Mouse (Mus musculus) intestine, postnatal 0 days (tissue): ENCODE data around the gene Tent5b. TPM values are rescaled to one million over a fixed set of nuclear protein-coding genes. Genes with fewer than 3 reads are reported as not detected.
A peak's percentile ranks its signal among the peaks of the same experiment; 100 is the strongest.

Source experiments
- ATAC-seq: fragments of 200-750 bp; cut with Nextera tagmentation; 2 replicates; pipeline ENCODE4 v1.8.0; 2017; ENCODE audit warnings: mild to moderate bottlenecking, moderate TSS enrichment, moderate library complexity
- H3K27ac ChIP-seq: fragments of 300-500 bp; sonication (generic); 2 replicates; pipeline ENCODE4 v1.5.1; 2014; ENCODE audit warnings: mild to moderate bottlenecking, low read depth, low read length, moderate library complexity
- H3K27me3 ChIP-seq: fragments of 300-500 bp; sonication (generic); replicated peaks from 2 replicates; pipeline ENCODE4 v1.6.1; 2014; ENCODE audit warnings: low read length, mixed read lengths; ENCODE audit not compliant: control insufficient read depth, insufficient read depth
- H3K36me3 ChIP-seq: fragments of 300-500 bp; sonication (generic); 2 replicates; pipeline ENCODE4 v1.6.1; 2014; ENCODE audit warnings: mild to moderate bottlenecking, moderate library complexity; ENCODE audit not compliant: control insufficient read depth, insufficient read depth
- H3K4me1 ChIP-seq: fragments of 300-500 bp; sonication (generic); replicated peaks from 2 replicates; pipeline ENCODE4 v1.6.1; 2014; ENCODE audit warnings: antibody characterized with exemption, low read length, mixed read lengths; ENCODE audit not compliant: control insufficient read depth, insufficient read depth
- H3K4me2 ChIP-seq: fragments of 300-500 bp; sonication (generic); replicated peaks from 2 replicates; pipeline ENCODE4 v1.6.1; 2014; ENCODE audit warnings: low read depth, mild to moderate bottlenecking, moderate library complexity
- H3K4me3 ChIP-seq: fragments of 300-500 bp; sonication (generic); 2 replicates; pipeline ENCODE4 v1.5.1; 2014; ENCODE audit warnings: low read depth, low read length
- H3K9ac ChIP-seq: fragments of 300-500 bp; sonication (generic); 2 replicates; pipeline ENCODE4 v1.6.1; 2014; ENCODE audit warnings: mild to moderate bottlenecking, low read depth, low read length
- H3K9me3 ChIP-seq: fragments of 300-500 bp; sonication (generic); 2 replicates; pipeline ENCODE4 v1.6.1; 2016; ENCODE audit warnings: mixed run types; ENCODE audit not compliant: control insufficient read depth
- CTCF ChIP-seq: sonication (generic); IDR thresholded peaks from 2 replicates; pipeline ENCODE4 v1.5.1; 2016; ENCODE audit warnings: low read depth, mild to moderate bottlenecking, control low read depth, antibody characterized with exemption, moderate library complexity
- WGBS: fragments of 180-500 bp; shearing (Covaris S2); extraction: QIAGEN DNeasy Blood & Tissue Kit; methylation state at CpG from one replicate; pipeline ENCODE4 v1.1.7; 2014; 5-methylcytosine and 5-hydroxymethylcytosine counted together
- polyA plus RNA-seq: library from polyadenylated mRNA; unstranded; fragments of >200 nt; fragmentation: Nextera tagmentation; extraction: Ambion mirVana; gene quantifications from 2 replicates; pipeline ENCODE4 v1.2.1, GENCODE M21; 2015

The Tent5b gene
- polyA plus RNA-seq, 1 experiment from 2014 or later, result 1.8 TPM

DNA sequence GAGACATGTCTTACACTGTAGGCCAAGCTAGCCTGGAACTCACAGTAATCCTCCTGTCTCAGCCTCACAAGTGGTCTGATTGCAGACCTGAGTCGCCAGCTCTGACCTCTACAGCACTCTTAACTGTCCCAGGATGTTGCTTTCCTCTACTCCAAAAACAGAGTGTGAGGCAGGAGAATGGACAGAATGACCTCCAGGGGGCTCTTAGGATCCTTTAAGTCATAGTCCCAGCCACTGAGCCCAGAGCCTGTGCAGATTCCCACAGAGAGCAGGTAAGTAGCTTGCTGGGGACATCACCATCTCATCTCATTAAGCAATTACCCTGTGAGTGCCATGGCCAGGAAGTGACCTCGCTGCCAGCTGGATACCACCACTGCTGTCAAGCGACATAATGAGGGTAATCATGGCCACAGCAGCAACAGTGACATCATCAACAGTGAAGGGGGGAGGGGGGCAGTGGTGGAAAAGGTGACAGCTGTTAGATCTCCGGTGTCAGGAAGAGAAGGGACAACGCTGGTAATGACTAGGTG, 19.1 kb upstream of the Tent5b start:
- Histone ChIP-seq H3K4me2 (no peak overlapping the region), H3K9ac (no peak overlapping the region), H3K4me1 (no peaks in the 10 kb centered on the region; the same call in 1 of the 2 replicates), H3K4me3 (no peak overlapping the region), H3K36me3 (no peaks in the 10 kb centered on the region), H3K27me3 (no peaks in the 10 kb centered on the region), H3K27ac (no peak overlapping the region), H3K9me3 (no peaks in the 10 kb centered on the region)
- peak; percentile 21; the same call in 1 of the 2 replicates for TF ChIP-seq CTCF
- WGBS, result 57% methylated on average over 5 of the region's 5 CpGs
- no peak; the same call in 1 of the 2 replicates for ATAC-seq

DNA sequence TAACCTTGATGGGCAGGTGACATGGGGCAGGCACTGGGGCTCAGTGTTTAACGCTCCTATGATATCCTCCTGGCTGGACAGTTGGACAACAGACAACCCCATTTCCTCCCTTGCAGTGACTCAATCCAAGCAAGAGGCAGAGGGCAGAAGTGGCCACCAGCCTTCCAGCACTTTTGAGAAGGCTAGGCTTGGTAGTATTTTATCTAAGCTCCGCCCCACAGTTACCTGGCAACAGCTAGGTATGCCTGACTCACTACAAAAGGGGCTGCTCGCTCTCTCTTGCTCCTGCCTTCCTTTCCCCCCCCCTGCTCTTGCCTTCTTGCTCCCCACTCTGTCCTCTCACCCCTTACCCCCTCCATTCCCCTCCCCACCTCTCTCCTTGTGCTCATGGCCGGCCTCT, 18.6 kb upstream of the Tent5b start:
- Histone ChIP-seq H3K27ac (no peak overlapping the region), H3K4me2 (no peak overlapping the region), H3K4me1 (no peaks in the 10 kb centered on the region; the same call in 1 of the 2 replicates), H3K4me3 (no peak overlapping the region), H3K36me3 (no peaks in the 10 kb centered on the region), H3K9me3 (no peaks in the 10 kb centered on the region), H3K27me3 (no peaks in the 10 kb centered on the region), H3K9ac (no peak overlapping the region)
- ATAC-seq, result 0 out of 2 replicates have a peak, but pooled peaks have one; percentile 11
- no peak for TF ChIP-seq CTCF
- WGBS, result 55% methylated on average over 4 of the region's 4 CpGs

DNA sequence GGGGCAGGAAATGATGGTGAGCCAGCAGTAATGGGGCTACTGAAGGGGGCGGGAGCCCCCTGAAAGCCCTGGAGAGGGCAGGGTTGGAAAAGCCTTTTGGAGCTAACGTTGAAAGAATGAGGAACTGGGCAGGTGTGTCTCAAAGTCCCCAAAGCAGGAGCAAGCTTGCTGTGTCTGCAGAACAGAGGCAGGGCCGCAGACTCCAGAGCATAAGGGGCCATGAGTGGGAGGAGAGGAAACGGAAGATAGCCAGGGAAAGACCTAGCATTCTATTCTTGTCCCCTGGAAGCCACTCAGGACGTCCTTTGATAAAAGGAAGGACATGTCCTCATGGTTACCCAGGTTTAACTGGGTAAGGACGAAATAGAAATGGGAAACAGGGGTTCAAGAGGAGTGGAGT, 16.7 kb upstream of the Tent5b start:
- 41% methylated on average over 6 of the region's 6 CpGs for WGBS
- no peaks in the 10 kb centered on the region for H3K9me3 ChIP-seq
- no peak overlapping the region for H3K4me2 ChIP-seq
- no peak for ATAC-seq
- H3K27ac ChIP-seq, result no peak overlapping the region
- no peaks in the 10 kb centered on the region; the same call in 1 of the 2 replicates for H3K4me1 ChIP-seq
- no peaks in the 10 kb centered on the region for H3K27me3 ChIP-seq
- H3K36me3 ChIP-seq, result no peaks in the 10 kb centered on the region
- H3K4me3 ChIP-seq, result no peak overlapping the region
- TF ChIP-seq CTCF, result no peak
- no peak overlapping the region for H3K9ac ChIP-seq

DNA sequence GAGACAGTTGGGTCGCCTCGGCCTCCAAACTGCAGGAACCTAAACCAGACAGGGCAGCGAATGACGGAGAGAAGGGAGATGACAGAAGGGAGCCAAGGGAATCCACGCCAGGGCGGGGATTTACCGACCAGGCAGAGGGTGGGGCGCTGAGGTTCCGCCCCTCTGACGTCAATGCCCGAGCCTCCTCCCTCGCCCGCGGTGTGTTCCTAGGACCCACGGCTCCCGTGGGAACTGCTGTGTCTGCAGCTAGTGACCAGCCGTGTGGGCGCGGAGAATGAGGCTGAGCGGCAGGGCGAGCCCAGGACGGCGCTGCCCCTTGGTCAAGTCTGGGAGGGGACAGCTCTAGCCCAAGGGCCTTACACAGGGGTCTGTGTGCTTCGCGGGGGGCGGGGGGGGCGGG, 11.9 kb upstream of the Tent5b start:
- Histone ChIP-seq H3K36me3 (no peaks in the 10 kb centered on the region), H3K4me1 (no peaks in the 10 kb centered on the region; the same call in 1 of the 2 replicates), H3K27me3 (no peaks in the 10 kb centered on the region), H3K9me3 (no peaks in the 10 kb centered on the region), H3K9ac (peak overlapping the region; percentile 28), H3K27ac (no peak overlapping the region), H3K4me2 (peak overlapping the region; percentile 82), H3K4me3 (peak overlapping the region; percentile 40)
- WGBS, result under 1% methylated on average over 27 of the region's 27 CpGs
- ATAC-seq, result peak; percentile 66
- TF ChIP-seq CTCF, result no peak

DNA sequence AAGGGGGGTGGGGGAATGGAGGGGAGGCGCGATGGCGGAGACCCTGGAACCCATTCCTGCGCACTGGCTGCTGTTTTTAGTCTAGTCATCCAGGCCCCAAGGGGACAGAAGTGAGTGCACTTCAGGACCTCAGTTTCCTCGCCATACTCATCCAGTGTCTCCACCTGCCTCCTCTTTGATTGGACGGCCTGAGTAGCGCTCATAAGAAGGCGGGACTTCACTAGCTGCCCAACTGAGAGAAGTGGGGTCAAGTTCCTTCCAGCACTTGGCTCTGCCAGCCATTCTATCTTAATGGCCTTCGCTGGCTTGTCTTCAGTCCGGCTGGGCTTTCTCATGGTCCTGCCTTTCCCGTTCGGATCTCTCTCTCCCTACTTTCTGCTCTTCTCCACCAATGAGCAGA, 10.8 kb upstream of the Tent5b start:
- WGBS, result 20% methylated on average over 12 of the region's 12 CpGs
- H3K4me2 ChIP-seq, result peak overlapping the region; percentile 82; the same call in 1 of the 2 replicates
- TF ChIP-seq CTCF, result no peak
- no peaks in the 10 kb centered on the region for H3K9me3 ChIP-seq
- no peak overlapping the region for H3K27ac ChIP-seq
- no peak overlapping the region for H3K9ac ChIP-seq
- ATAC-seq, result no peak
- no peaks in the 10 kb centered on the region for H3K27me3 ChIP-seq
- H3K4me1 ChIP-seq, result no peaks in the 10 kb centered on the region
- H3K4me3 ChIP-seq, result no peak overlapping the region
- H3K36me3 ChIP-seq, result no peaks in the 10 kb centered on the region

DNA sequence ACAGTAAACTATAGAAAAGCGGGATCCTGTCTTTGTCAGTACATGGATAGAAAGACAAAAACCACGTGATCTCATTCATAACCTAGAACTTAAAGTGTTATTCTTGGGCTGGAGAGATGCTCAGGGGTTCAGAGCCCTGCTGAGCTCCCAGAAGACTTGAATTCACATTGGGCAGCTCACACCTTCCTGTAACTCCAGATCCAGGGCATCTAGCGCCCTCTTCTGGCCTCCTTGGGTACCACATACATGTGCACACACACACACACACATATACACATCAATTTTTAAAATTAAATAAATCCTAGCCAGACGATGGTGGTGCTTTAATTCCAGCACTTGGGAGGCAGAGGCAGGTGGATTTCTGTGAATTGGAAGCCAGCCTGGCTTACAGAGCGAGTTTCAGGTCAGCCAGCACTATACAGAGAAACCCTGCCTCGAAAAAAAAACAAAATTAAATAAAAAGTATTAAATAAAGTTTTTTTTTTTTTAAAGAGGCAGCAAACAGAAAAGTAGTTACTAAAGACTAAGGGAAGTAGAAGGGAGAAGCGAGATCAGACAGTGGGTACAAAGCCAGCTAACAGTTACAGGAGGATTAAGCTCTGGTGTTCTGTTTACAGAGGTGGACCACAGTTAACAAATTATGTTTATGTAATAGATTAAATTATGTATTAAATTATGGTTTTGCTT, 8.7 kb upstream of the Tent5b start:
- ATAC-seq, result no peak
- no peak overlapping the region for H3K27ac ChIP-seq

More for the DNA sequence above, 8.7 kb upstream of the Tent5b start:
- WGBS, result 80% methylated on average over 7 of the region's 7 CpGs
- Histone ChIP-seq H3K9me3 (no peaks in the 10 kb centered on the region), H3K4me1 (no peaks in the 10 kb centered on the region), H3K4me3 (no peak overlapping the region), H3K36me3 (no peaks in the 10 kb centered on the region), H3K4me2 (no peak overlapping the region), H3K9ac (no peak overlapping the region), H3K27me3 (peaks cover 3% of the 10 kb centered on the region)
- TF ChIP-seq CTCF, result peak; percentile 19; the same call in 1 of the 2 replicates
